Mouse (Mus musculus): ENCODE results near the gene Kmt2d.

The Kmt2d gene

DNA sequence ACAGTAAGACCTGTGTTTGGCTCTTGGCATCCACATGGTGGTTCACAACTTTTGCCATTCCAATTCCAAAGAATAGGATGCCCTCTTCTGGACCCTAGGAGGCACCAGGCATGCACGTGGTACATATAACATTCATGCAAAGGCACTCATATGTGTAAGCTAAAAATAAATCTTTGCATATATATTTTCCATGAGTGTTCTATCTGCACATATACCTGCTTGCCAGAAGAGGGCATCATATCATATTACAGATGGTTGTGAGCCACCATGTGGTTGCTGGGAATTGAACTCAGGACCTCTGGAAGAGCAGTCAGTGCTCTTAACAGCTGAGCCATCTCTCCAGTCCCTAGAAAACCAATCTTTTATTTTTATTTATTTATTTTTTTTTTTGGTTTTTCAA, 30.5 kb upstream of the Kmt2d start:
- Histone ChIP-seq H3K9me3 (ENCODE audit: low read length) (no peaks in the 10 kb centered on the region), H3K4me3 (replicated peaks; ENCODE audit: low read length) (no peak overlapping the region), H3K4me1 (replicated peaks; ENCODE audit: low read depth, low read length) (peaks cover 35% of the 10 kb centered on the region), H3K27me3 (ENCODE audit: insufficient read depth, low read length) (peaks cover 39% of the 10 kb centered on the region), H3K36me3 (ENCODE audit: insufficient read depth, low read length) (peaks cover 35% of the 10 kb centered on the region)
- TF ChIP-seq CTCF (conservative IDR thresholded peaks at IDR 0.05; ENCODE audit: low read length) = peak; percentile 15; the same call in 1 of the 2 replicates
- TF ChIP-seq POU5F1 (IDR thresholded peaks at IDR 0.05; ENCODE audit: borderline replicate concordance, low read length) = no peak
- TF ChIP-seq NANOG (IDR thresholded peaks at IDR 0.05; ENCODE audit: borderline replicate concordance, low read length) = no peak

DNA sequence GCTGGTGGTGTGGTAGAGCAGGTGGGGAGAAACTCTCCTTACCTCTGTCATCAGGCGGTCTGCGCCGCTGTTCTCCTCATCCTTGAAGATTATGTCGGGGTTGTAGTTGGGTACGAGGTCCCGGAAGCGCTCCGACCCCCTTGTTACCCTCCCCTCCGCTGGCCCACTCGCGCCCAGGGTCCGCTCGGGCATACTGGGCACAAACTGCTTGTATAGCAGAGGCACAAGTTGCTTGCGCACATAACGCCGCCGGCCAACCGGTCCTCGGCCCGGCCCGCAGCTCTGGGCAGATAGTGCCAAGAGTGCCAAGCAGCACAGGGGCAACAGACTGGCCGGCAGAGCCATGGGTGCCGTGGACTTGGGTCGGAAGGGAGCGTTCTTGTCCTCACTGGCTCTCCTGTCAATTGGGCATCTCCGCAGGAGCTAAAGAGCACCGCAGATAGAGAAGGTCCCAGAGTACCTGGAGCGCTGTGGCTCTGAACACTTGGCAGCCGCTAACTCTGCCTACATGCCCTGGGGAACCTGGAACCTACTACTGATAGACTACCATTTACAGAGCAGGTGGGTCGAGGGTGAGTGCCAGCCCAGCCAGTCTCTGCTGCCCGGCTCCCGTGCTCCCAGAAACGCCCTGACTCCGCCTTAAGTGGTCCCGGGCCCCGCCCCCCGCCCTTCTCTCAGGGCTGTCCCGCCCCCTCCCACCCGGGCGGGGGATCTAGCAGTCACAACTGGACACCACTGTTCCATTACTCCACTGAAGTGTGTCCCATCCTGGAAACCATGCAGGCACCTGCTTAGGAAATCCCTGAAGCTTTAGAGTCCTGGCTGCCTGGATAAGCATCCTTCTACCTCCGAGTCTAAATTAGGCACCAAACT, 27.2 kb upstream of the Kmt2d start, which contains the start of gene Dhh:
Dhh (minus strand) TSS at position 613 of the 873 bp plus-strand sequence.
- Histone ChIP-seq H3K4me1 (replicated peaks; ENCODE audit: low read depth, low read length) (peaks cover 53% of the 10 kb centered on the region), H3K9me3 (ENCODE audit: low read length) (no peaks in the 10 kb centered on the region), H3K36me3 (ENCODE audit: insufficient read depth, low read length) (peaks cover 3% of the 10 kb centered on the region), H3K27me3 (ENCODE audit: insufficient read depth, low read length) (peaks cover 73% of the 10 kb centered on the region), H3K4me3 (replicated peaks; ENCODE audit: low read length) (peak within 1 kb of the TSS; percentile 81)
- no peak for TF ChIP-seq CTCF (conservative IDR thresholded peaks at IDR 0.05; ENCODE audit: low read length)
- no peak for TF ChIP-seq POU5F1 (IDR thresholded peaks at IDR 0.05; ENCODE audit: borderline replicate concordance, low read length)
- no peak for TF ChIP-seq NANOG (IDR thresholded peaks at IDR 0.05; ENCODE audit: borderline replicate concordance, low read length)

GRCm38 (mm10) chr15:98897495-98897894, 26.5 kb upstream of the Kmt2d start:
- H3K36me3 ChIP-seq (ENCODE audit: insufficient read depth, low read length) = no peaks in the 10 kb centered on the region
- H3K27me3 ChIP-seq (ENCODE audit: insufficient read depth, low read length) = peaks cover 79% of the 10 kb centered on the region
- no peak for TF ChIP-seq NANOG (IDR thresholded peaks at IDR 0.05; ENCODE audit: borderline replicate concordance, low read length)
- no peak for TF ChIP-seq POU5F1 (IDR thresholded peaks at IDR 0.05; ENCODE audit: borderline replicate concordance, low read length)
- TF ChIP-seq CTCF (conservative IDR thresholded peaks at IDR 0.05; ENCODE audit: low read length) = no peak
- peaks cover 60% of the 10 kb centered on the region for H3K4me1 ChIP-seq (replicated peaks; ENCODE audit: low read depth, low read length)
- H3K9me3 ChIP-seq (ENCODE audit: low read length) = no peaks in the 10 kb centered on the region
- H3K4me3 ChIP-seq (replicated peaks; ENCODE audit: low read length) = peak overlapping the region; percentile 81

GRCm38 (mm10) chr15:98895635-98896589, 24.9 kb upstream of the Kmt2d start:
- Histone ChIP-seq H3K27me3 (ENCODE audit: insufficient read depth, low read length) (peaks cover 81% of the 10 kb centered on the region), H3K36me3 (ENCODE audit: insufficient read depth, low read length) (no peaks in the 10 kb centered on the region), H3K4me1 (replicated peaks; ENCODE audit: low read depth, low read length) (peaks cover 75% of the 10 kb centered on the region), H3K9me3 (ENCODE audit: low read length) (no peaks in the 10 kb centered on the region), H3K4me3 (replicated peaks; ENCODE audit: low read length) (peak overlapping the region; percentile 69)
- TF ChIP-seq CTCF (conservative IDR thresholded peaks at IDR 0.05; ENCODE audit: low read length) (no peak), POU5F1 (IDR thresholded peaks at IDR 0.05; ENCODE audit: borderline replicate concordance, low read length) (no peak), NANOG (IDR thresholded peaks at IDR 0.05; ENCODE audit: borderline replicate concordance, low read length) (no peak)

- Histone ChIP-seq H3K36me3 (ENCODE audit: insufficient read depth, low read length) (no peaks in the 10 kb centered on the region), H3K27me3 (ENCODE audit: insufficient read depth, low read length) (peaks cover 74% of the 10 kb centered on the region), H3K4me1 (replicated peaks; ENCODE audit: low read depth, low read length) (peaks cover 78% of the 10 kb centered on the region), H3K4me3 (replicated peaks; ENCODE audit: low read length) (peak overlapping the region; percentile 71), H3K9me3 (ENCODE audit: low read length) (no peaks in the 10 kb centered on the region)
- TF ChIP-seq NANOG (IDR thresholded peaks at IDR 0.05; ENCODE audit: borderline replicate concordance, low read length) (no peak), POU5F1 (IDR thresholded peaks at IDR 0.05; ENCODE audit: borderline replicate concordance, low read length) (no peak), CTCF (conservative IDR thresholded peaks at IDR 0.05; ENCODE audit: low read length) (no peak)
These were observed 24.0 kb upstream of the Kmt2d start for GRCm38 (mm10) chr15:98894746-98895634.

DNA sequence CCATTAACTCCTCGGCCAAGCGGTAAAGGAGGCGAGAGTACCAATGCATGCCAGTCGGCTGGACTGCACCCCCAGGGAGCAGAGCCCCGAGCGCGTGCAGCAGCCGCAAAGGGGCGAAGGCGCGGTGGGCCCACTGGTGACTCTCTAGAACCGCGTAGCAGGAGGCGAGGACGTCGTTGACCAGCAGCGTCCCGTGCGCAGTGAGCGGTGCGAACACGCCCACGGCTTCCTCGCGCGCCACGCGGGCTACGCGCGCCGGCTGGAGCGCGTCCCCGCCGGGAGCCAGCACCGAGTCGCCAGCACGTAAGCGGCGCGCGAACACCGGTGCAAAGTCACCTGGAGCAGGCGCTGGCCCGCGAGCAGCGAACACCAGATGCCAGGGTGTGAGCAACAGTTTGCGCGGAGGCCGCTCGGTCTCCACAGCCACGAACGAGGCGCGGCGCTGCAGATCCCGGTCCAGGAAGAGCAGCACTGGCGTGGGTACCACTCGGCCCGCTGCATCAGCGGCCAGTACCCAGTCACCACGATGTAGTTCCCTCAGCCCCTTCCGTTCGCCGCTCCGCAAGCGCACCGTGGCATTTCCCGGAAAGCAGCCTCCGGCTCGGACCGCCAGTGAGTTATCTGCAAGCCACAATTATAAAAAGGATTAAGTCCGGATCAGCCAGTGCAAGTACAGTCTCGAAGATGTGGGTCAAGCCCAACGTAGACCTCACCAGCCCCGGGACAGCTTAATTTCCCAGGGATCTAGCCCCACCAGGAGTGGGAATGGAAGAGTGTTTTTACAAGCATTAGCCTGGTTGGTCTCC, 23.1 kb upstream of the Kmt2d start, which contains the start of gene Rhebl1:
Rhebl1 (minus strand) TSS at position 601 of the 806 bp plus-strand sequence.
- Histone ChIP-seq H3K4me3 (replicated peaks; ENCODE audit: low read length) (peak within 1 kb of the TSS; percentile 71), H3K4me1 (replicated peaks; ENCODE audit: low read depth, low read length) (peaks cover 78% of the 10 kb centered on the region), H3K27me3 (ENCODE audit: insufficient read depth, low read length) (peaks cover 68% of the 10 kb centered on the region), H3K9me3 (ENCODE audit: low read length) (no peaks in the 10 kb centered on the region), H3K36me3 (ENCODE audit: insufficient read depth, low read length) (no peaks in the 10 kb centered on the region)
- TF ChIP-seq NANOG (IDR thresholded peaks at IDR 0.05; ENCODE audit: borderline replicate concordance, low read length) (no peak), CTCF (conservative IDR thresholded peaks at IDR 0.05; ENCODE audit: low read length) (no peak), POU5F1 (IDR thresholded peaks at IDR 0.05; ENCODE audit: borderline replicate concordance, low read length) (no peak)

DNA sequence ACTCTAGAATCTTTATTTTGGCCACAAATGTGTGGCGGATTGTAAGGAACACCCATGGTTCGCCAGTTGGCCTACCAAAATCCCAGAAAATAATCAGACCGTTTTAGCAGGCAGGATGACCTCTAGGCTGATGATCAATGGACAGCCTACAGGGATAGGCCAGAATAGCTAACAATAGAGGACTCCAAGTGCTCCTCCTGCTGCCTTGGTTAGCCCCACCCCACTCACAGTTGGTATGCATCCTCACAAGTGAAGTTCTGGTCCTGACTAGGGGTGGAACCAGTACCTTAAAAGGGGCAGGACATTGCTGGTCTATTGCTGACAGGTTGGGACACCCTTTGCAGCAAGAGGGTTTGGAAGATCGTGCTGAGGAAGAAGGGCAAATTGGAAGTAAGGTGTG, 22.0 kb upstream of the Kmt2d start:
- no peak for TF ChIP-seq NANOG (IDR thresholded peaks at IDR 0.05; ENCODE audit: borderline replicate concordance, low read length)
- TF ChIP-seq CTCF (conservative IDR thresholded peaks at IDR 0.05; ENCODE audit: low read length) = no peak
- TF ChIP-seq POU5F1 (IDR thresholded peaks at IDR 0.05; ENCODE audit: borderline replicate concordance, low read length) = no peak
- Histone ChIP-seq H3K4me1 (replicated peaks; ENCODE audit: low read depth, low read length) (peaks cover 68% of the 10 kb centered on the region), H3K36me3 (ENCODE audit: insufficient read depth, low read length) (no peaks in the 10 kb centered on the region), H3K4me3 (replicated peaks; ENCODE audit: low read length) (0 out of 2 replicates have a peak overlapping the region, but pooled peaks have one; percentile 1), H3K27me3 (ENCODE audit: insufficient read depth, low read length) (peaks cover 57% of the 10 kb centered on the region), H3K9me3 (ENCODE audit: low read length) (no peaks in the 10 kb centered on the region)
